Mouse (Mus musculus): Measurements from ENCODE around the gene Frzb.
A peak's percentile ranks its signal among the peaks of the same experiment; 100 is the strongest.
"Not testable (repeated sequence)": the region's sequence is repeated elsewhere in the genome, so short reads cannot be mapped to it uniquely, and the experiment has no call there.

Gene Frzb

DNA sequence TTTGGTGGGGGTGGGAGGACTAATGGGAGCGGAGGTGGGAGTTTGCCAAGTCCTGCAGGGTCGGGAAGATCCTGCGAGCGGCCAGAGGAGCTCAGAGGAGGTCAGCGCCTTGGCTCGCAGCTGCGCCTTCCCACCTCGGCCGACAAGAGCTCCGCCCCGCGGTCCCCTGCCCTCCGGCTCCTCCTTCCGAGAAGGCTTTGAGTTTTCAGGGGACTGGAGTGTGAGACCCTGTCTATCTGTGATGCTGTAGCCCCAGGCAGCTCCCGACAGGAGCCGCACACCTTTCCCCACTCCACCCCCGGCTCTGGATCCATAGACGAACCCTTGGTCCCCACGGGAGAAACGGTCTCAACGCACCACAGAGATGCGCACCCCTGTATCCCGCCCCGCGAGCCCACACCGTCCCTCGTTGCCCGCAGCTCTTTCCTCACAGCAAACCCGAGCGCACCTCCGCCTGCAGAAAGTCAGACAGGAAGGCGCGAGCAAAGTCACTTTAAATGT is at the start of gene Frzb:
Gene Frzb (minus strand): TSS at position 335 of the 501 bp plus-strand sequence.
- peak; percentile 10 for DNase-seq (ENCODE audit: low read depth, low spot score)

DNA sequence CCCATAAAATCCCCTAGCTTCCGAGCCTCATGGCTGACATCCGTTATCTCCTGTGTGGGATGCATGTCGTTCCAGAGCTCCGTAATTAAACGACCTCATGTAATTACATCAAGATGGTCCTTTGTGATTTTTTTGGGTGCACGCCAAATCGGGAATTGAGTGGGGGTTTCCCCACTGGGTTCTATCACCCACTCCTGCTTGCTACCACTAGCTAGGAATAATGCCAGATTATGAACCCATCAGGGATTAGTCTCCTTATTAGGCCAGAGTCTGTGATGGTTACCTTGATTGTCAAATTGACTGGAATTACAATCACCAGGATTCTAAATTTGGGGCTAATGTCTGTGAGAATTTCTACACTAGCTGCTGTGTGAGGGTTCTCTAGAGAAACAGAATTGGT is 47.9 kb upstream of the Frzb start:
- DNase-seq (ENCODE audit: low read depth, low spot score) = not testable (repeated sequence)

DNA sequence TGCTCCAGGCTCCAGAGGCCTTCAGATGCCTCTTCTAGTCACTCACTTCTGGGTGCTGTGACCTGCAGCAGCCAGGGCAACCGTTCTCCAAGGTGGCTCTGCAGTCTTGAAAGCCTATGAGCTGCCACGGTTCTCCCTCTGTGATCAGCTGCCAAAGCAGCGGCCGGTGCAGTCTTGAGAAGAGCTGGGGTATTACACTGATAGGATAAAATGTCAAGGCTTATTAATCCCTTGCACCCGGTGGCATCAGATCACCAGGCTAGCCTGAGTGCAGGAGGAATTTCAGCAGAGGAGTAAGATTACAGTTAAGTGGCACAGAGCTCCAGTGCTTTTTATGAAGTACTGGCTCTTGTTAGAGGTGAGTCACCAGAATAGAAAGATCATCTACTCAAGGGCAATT is 39.4 kb upstream of the Frzb start:
- no peak for DNase-seq (ENCODE audit: low read depth, low spot score)

DNA sequence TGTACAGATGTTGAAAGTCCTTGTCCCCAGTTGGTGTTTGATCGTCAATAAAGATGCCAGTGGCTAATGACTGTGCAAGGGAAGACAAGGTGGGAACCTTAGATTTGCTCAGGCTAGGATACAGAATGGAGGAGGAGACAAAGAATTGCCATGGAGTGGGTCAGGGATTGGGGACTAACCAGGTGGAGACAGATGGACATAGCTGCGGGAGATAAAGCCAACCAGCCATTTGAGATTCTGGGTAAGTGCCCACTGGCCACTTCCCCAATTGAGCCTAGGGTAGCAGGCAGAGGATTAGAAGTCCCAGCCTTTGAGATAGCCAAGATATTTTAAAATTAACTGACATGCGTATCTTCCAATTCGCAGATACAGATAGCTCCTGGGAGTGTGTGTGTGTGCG is 37.5 kb upstream of the Frzb start:
- DNase-seq (ENCODE audit: low read depth, low spot score) = no peak

DNA sequence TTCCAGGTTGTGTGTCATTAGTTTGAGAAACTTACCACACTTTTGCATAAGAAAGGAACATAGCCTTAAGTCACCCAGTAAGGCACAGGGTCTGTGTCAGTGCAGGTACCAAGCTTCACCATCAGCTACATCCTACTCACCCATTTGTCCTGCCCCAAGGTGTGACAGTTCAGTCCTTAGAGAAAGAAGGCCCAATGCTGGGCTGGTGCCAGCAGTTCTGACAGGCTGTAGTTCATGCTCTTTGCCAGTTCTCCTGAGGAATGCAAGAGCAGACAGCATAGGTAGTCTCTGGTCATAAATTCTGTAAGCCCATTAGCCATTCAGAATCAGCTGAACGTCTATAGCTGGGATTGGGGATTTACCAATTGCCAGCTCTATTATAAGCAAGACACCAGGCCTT is 28.4 kb upstream of the Frzb start:
- no peak for DNase-seq (ENCODE audit: low read depth, low spot score)

DNA sequence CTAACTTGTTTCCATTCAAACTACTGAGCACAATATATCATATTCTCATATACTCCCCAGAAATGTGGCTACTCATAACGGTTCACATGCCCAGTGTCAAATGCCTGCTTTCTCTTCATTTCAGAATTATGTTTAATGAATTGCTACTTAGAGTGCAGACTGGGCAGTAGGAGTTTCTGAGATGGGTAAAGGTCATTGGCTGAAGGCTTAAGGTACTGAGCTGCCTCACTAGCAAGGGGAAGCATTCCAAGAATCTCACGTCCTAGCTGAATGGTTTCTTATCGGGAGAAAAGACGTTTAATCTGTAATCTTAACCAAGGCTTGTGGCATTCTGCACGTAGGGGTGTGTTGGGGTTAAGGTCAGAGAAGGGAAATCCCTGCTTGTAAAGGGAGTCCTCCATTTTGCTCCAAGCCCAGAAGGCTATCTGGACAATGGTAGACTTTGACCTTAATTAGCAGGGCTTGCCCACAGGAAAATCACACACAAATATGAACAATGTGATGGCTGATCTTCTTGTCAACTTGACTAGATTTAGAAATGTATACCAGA is 26.9 kb upstream of the Frzb start:
- no peak for DNase-seq (ENCODE audit: low read depth, low spot score)

DNA sequence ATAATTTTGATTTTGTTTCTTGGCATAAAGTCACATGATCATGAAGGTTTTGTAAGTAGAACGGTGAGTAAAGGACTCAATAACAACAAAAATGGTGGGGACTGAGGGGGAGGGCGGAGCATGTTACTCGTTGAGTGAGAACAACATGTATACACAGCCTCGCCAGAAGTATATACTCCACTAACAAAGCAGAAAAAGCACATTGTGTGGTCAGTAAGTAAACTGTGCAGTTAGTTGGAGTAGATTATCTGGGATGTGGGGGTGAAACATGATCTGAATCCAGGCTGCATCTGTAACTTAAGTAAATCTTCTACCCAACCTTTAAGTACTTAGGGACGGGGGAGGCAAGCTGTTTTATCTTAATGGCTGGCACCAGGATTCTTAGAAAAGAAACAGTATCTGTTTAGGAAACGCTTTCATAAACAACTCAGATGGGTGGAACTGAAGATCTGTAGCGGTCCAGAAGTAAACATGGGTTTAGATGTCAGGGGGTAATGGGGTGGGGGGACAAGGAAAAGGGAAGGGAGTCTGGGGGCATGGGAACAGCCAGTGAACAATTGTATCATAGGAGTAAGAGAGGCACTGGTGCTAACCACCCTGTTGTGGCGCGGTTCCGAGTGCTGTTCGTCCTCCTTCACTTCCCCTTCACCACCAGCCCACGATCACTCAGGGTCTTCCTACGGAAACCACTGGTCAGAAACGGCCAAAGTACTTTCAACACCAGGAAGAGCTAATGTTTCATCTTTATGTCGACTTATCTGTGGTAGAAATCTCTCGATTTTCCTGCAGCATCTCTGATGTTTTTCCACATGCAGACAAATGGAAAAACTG is 18.8 kb upstream of the Frzb start:
- DNase-seq (ENCODE audit: low read depth, low spot score) = no peak

DNA sequence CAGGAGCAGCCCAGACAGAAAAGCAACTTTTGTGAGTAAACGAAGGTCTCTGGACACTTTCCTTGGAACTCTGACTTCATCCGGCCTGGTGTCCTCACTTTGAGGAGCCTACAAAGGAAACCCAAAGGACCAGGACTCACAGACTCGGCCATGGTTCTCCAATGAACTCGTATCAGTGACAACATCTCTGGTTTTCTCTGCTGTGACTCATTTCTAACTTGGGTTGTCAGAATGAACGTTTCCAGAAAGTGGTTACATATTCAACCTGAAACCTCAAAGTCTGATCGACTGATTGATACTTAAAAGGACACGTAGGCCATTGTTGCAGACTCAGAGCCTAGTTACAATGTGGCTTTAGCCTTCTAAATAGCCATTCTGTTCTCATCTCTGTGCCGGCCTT is 14.4 kb upstream of the Frzb start:
- DNase-seq (ENCODE audit: low read depth, low spot score) = peak; percentile 48

- no peak for DNase-seq (ENCODE audit: low read depth, low spot score)
These were observed 806 bp upstream of the Frzb start for GRCm38 (mm10) chr2:80448231-80448630.

DNA sequence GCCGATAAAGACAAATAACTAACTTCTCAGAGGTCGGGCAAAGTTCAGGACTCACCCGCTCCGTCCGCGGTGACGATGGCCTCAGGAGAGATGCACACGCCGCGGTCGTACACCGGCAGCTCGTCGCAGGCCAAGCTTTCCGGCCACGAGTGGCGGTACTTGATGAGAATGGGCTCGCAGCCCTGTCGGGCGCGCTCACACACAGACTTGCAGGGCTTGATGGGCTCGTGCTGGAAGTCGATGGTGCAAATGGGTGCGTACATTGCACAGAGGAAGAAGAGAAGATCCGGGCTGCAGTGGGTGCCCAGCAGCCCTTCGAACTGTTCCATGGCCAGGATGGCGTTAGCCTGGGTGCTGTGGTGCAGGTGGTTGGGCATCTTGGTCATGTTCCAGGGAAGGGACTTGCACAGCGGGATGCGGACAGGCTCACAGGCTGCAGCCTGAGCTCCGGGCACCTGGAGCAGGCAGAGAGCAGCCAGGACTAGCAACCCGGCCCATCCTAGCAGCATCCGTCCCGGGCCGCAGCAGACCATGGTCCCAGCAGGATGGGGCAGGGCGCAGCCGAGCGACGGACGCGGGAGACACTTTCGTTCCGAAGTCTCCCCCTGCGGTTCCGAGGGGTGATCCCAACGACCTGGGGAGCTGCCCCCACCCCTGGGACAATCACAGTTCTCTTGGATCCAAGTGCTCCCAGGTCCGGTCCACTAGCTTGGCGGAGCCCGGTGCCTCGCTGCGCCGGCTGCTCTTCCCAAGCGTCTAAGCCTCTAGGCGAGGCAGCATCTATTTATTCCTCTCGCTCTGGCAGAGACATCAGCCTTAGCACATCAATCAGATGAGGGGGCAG is 895 bp downstream of the Frzb start:
- DNase-seq (ENCODE audit: low read depth, low spot score) = no peak

DNA sequence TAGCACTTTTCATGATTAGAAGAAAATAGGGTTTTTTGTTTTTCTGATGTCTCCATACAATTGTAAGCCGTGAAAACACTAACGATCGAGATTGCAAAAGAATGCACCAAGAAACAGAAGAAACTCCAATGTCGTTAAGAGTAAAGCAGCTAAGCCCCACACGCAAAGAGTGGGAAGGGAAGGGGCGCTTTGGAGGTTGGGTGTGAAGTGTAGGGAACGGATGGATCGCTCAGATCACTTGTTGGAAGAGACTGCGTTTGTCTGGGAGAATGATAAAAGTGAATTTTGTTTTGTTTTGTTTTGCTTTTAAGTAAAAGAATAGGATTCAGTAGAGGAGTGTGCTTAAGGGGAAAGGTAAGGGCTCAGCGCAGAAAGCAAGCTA is 1.5 kb downstream of the Frzb start:
- DNase-seq (ENCODE audit: low read depth, low spot score) = no peak

- no peak for DNase-seq (ENCODE audit: low read depth, low spot score)
These were observed 1.9 kb downstream of the Frzb start for GRCm38 (mm10) chr2:80445491-80445890.

DNA sequence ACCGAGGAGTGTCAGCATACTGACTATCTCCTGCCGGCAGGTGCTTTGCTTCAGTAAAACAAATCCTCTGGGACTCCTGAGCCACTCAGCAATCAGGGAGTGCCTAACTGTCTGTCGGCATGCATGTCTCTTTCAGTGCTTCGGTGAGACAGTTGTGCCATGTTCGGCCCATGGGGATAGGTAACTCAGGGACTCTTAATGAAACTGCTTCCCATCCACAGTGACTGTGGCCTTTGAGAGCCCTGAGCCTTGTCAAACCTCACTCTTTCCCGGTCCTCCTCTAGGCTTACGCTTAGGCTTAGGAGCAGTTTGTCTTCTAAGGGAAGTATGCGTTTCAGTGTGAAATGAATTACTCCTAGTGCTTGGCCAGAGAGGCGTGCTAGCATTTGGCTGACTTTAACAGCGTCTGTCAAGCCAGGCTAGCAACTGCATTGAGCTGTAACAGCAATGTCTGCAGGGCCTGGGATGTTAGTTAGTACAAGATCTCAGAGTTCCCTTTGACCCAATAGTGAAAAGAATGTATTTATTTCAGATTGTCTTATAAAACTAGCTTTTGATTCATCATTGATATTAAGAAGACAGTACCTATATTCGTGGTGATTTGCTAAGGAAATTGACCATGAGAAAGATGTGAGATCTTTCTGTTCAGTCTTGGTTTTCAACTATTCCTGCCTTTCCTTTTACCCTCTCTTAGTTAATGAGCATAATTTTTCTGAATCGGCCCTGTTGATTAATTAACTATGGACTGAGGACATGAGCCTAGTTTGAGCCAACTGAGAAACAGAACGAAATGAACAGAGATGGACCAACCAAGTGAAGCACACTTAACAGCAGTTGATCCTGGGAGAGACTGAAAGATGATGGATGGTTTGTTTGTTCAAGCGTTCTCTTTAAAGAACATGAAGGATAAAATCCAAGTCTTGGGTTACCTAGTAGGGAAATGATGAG is 2.7 kb downstream of the Frzb start:
- no peak for DNase-seq (ENCODE audit: low read depth, low spot score)

DNA sequence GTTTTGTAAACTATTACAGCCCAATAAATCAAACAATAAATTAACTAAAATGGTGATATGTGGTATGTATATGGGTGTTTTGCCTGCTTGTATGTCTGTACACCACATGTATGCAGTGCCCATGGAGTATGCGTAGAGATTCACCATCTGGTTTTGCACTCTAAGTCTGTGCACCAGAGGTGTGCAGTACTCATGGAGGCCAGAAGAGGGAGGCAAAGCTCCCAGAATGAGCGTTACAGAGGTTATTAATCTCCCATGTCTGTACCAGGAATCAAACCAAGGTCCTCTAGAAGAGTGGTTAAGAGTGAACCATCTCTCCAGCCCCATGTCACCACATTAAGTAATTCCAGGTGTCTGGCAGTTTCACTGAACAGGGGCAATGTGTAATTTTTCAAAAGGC is 3.5 kb downstream of the Frzb start:
- peak; percentile 14 for DNase-seq (ENCODE audit: low read depth, low spot score)

GRCm38 (mm10) chr2:80441386-80441785 is 6.0 kb downstream of the Frzb start:
- no peak for DNase-seq (ENCODE audit: low read depth, low spot score)

- DNase-seq (ENCODE audit: low read depth, low spot score) = no peak
These were observed 8.6 kb downstream of the Frzb start for GRCm38 (mm10) chr2:80438854-80439253.

- DNase-seq (ENCODE audit: low read depth, low spot score) = no peak
These were observed 10.0 kb downstream of the Frzb start for GRCm38 (mm10) chr2:80437401-80437800.

- DNase-seq (ENCODE audit: low read depth, low spot score) = no peak
These were observed 12.4 kb downstream of the Frzb start for GRCm38 (mm10) chr2:80434783-80435572.

DNA sequence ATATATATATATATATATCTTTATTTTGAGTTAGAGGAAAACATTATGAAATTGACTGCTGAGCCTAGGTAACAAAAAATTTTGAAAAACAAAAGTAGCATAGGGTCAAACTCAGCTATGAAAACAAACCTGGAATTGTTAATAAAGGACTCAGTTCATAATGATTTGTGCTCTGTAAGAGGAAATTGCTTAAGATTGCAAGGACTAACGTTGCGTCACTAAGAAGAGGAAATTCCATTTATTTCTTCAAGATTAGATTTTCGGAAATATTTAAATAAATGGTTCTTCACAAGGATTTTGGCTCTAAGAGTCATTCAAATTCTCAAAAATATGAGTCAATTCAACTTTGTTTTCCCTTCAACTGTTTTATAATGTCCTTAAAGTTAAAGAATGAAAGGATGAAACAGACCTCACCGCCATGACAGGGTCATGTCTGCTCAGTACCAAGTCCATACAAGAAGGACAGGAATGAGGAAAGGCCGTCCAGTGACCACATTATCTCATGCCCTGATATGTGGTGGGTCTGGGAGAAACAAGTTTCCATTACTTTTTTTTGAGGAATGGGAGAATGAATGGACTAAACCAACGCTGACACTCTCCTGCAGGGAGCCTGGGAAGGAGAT is 14.1 kb downstream of the Frzb start:
- DNase-seq (ENCODE audit: low read depth, low spot score) = no peak

All from CD4-positive helper T cell, adult 2 months (primary cell).